Mouse (Mus musculus): ENCODE measurements around the gene Upp1. TPM values are rescaled to one million over a fixed set of nuclear protein-coding genes. Genes with fewer than 3 reads are reported as not detected.

Upp1 gene
- polyA plus RNA-seq (2012; rRNA removed), result 1.1 TPM in 2 replicates
- 1.4 and 1.8 TPM in 2 replicates for polyA plus RNA-seq (2014; fragmentation: Nextera tagmentation; extraction: Ambion mirVana)

DNA sequence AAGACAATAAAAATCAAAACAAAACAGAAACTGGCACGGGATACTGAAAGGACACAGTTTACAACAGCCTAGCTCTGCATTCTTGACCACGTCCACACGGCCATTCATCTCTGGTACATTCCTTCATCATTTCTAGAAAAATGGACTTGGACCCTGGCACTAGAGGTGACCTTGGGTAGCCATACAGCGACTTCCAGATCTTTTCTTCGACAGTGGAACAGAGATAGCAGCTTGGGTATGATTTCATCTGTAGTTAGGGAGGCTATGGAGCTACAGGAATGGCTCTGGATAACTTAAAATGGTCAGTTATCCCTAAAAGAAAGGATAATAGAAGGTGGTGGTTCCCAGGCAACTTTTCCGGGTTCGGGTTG is at the start of gene Upp1:
Upp1 (plus strand) TSS at position 54 of the 371 bp plus-strand sequence.
- Histone ChIP-seq H3K27me3 (ENCODE audit: control insufficient read depth, insufficient read depth, low read length) (peaks cover 24% of the 10 kb centered on the region), H3K4me1 (replicated peaks; ENCODE audit: control insufficient read depth in 2 of 2, insufficient read depth in 2 of 2, low read length in 1 of 2) (peaks cover 0 to 11% of the 10 kb centered on the region in 2 experiments; a peak in 2 of 4 replicates), H3K36me3 (replicated peaks; ENCODE audit: control insufficient read depth, insufficient read depth, low read depth) (no peaks in the 10 kb centered on the region), H3K9me3 (ENCODE audit: control insufficient read depth, low read length) (no peaks in the 10 kb centered on the region), H3K4me2 (ENCODE audit: low read depth) (peak within 1 kb of the TSS; percentile 62), H3K27ac (no peak within 1 kb of the TSS), H3K4me3 (ENCODE audit: insufficient read depth in 1 of 2, low read depth in 2 of 2, low read length in 2 of 2) (peak within 1 kb of the TSS; percentile 13 to 32; a peak in 3 of 4 replicates), H3K9ac (replicated peaks) (no peak within 1 kb of the TSS)
- no peak for TF ChIP-seq EP300 (IDR thresholded peaks at IDR 0.05; ENCODE audit: low read depth)
- TF ChIP-seq CTCF (IDR thresholded peaks at IDR 0.05; ENCODE audit: low read depth), result no peak
- ATAC-seq (ENCODE audit: insufficient read depth), result no peak
- WGBS (ENCODE audit: insufficient replicate concordance), result under 1% methylated on average over 7 of the region's 7 CpGs
- no peak for DNase-seq (ENCODE audit: low read depth in 3 of 3, low spot score in 3 of 3)

DNA sequence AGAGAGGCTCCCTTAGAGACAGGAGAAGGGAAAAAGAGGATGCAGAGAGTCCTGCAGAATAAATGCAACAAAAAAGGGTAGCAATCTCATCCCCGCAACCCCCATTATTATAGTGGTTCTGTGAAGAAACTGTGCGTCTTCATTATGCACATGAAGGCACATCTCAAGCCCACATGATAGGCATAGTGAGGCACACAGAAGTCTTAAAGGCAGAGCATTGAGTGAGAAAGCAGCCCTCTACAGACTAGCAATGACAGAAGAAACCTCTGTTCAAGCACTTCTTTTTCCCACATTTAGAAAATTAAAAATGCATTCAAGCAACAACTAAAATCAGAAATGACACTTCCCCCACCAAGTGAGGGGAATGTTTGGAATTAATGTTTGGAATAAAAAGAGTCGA is 41.5 kb upstream of the Upp1 start:
- WGBS (ENCODE audit: insufficient replicate concordance), result 58% methylated on average over 3 of the region's 3 CpGs
- no peaks in the 10 kb centered on the region for H3K36me3 ChIP-seq (replicated peaks; ENCODE audit: control insufficient read depth, insufficient read depth, low read depth)
- no peak for TF ChIP-seq EP300 (IDR thresholded peaks at IDR 0.05; ENCODE audit: low read depth)
- no peak for TF ChIP-seq CTCF (IDR thresholded peaks at IDR 0.05; ENCODE audit: low read depth)
- H3K9me3 ChIP-seq (ENCODE audit: control insufficient read depth, low read length), result no peaks in the 10 kb centered on the region
- DNase-seq (ENCODE audit: low read depth in 3 of 3, low spot score in 3 of 3) (no peak), ATAC-seq (ENCODE audit: insufficient read depth) (no peak)
- no peaks in the 10 kb centered on the region for H3K4me1 ChIP-seq (replicated peaks; ENCODE audit: control insufficient read depth in 2 of 2, insufficient read depth in 2 of 2, low read length in 1 of 2)
- no peak overlapping the region for H3K27ac ChIP-seq
- H3K27me3 ChIP-seq (ENCODE audit: control insufficient read depth, insufficient read depth, low read length), result no peaks in the 10 kb centered on the region
- no peak overlapping the region for H3K4me3 ChIP-seq (ENCODE audit: insufficient read depth in 1 of 2, low read depth in 2 of 2, low read length in 2 of 2)
- no peak overlapping the region for H3K9ac ChIP-seq (replicated peaks)
- H3K4me2 ChIP-seq (ENCODE audit: low read depth), result no peak overlapping the region

DNA sequence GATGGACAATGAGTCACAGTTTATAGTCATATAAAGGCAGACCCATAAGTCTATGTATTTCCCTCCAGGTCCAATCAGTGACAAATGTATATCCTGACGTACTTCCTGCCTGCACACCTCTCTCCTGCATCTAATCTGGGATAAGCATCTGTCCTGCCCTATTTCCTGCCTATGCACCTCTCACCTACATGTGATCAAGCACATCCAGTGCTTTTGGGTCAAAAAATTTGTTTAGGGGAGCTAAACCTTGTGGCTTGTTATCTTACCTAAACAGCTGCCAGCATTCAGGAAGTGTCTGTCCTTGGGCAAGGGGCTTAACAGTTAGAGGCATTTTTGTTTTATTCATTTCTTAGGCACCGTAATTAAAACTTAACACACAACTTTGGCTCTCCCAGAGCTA is 4.7 kb upstream of the Upp1 start:
- peaks cover 11% of the 10 kb centered on the region; the same call in 1 of the 2 replicates for H3K27me3 ChIP-seq (ENCODE audit: control insufficient read depth, insufficient read depth, low read length)
- H3K27ac ChIP-seq, result no peak overlapping the region
- peaks cover 0 to 6% of the 10 kb centered on the region in 2 experiments; a peak in 2 of 4 replicates for H3K4me1 ChIP-seq (replicated peaks; ENCODE audit: control insufficient read depth in 2 of 2, insufficient read depth in 2 of 2, low read length in 1 of 2)
- H3K4me3 ChIP-seq (ENCODE audit: insufficient read depth in 1 of 2, low read depth in 2 of 2, low read length in 2 of 2), result no peak overlapping the region
- ATAC-seq (ENCODE audit: insufficient read depth), result no peak
- H3K4me2 ChIP-seq (ENCODE audit: low read depth), result no peak overlapping the region
- 12% methylated on average over 2 of the region's 2 CpGs for WGBS (ENCODE audit: insufficient replicate concordance)
- H3K9me3 ChIP-seq (ENCODE audit: control insufficient read depth, low read length), result no peaks in the 10 kb centered on the region
- TF ChIP-seq CTCF (IDR thresholded peaks at IDR 0.05; ENCODE audit: low read depth) (no peak), EP300 (IDR thresholded peaks at IDR 0.05; ENCODE audit: low read depth) (no peak)
- H3K9ac ChIP-seq (replicated peaks), result no peak overlapping the region
- no peak for DNase-seq (ENCODE audit: low read depth in 3 of 3, low spot score in 3 of 3)
- no peaks in the 10 kb centered on the region for H3K36me3 ChIP-seq (replicated peaks; ENCODE audit: control insufficient read depth, insufficient read depth, low read depth)

DNA sequence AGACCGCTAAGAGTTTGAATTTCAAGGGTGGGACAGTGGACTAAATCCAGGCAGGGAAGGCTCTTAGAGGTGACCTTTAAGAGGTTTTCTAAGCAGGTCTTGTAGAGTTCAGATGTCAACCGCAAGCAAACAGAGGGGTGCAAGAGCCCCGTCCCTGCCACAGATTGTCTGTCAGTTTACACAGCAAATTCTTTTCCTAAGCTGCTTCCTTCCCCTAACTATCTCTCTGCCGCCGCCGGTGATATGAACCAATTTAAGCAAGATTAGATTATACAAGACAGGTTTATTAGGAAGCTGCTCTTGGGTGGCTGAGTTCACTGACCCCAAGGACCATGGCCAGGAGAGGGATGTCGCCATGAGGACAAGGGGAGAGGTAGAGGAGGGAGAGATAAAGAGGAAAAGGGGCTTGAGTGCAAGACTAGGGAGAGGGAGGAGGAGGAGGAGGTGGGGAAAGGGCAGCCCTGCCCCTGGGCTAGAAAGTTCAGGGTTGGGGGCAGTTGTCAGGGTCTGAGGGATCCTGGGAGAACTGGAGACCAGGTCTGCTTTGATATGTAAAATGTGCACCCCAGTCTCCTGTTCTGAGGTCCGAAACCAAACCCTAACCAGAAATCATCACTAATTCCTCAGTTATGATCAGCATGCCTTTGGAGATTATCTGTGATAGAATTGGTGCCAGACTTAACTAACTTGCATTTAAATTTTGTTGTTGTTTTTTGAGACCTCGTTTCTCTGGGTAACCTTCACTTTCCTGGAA is 2.4 kb upstream of the Upp1 start:
- Histone ChIP-seq H3K4me2 (ENCODE audit: low read depth) (no peak overlapping the region; the same call in 1 of the 2 replicates), H3K36me3 (replicated peaks; ENCODE audit: control insufficient read depth, insufficient read depth, low read depth) (no peaks in the 10 kb centered on the region), H3K4me1 (replicated peaks; ENCODE audit: control insufficient read depth in 2 of 2, insufficient read depth in 2 of 2, low read length in 1 of 2) (peaks cover 0 to 11% of the 10 kb centered on the region in 2 experiments; a peak in 2 of 4 replicates), H3K9me3 (ENCODE audit: control insufficient read depth, low read length) (no peaks in the 10 kb centered on the region), H3K27ac (no peak overlapping the region), H3K4me3 (ENCODE audit: insufficient read depth in 1 of 2, low read depth in 2 of 2, low read length in 2 of 2) (no peak overlapping the region), H3K27me3 (ENCODE audit: control insufficient read depth, insufficient read depth, low read length) (peaks cover 24% of the 10 kb centered on the region), H3K9ac (replicated peaks) (no peak overlapping the region)
- DNase-seq (ENCODE audit: low read depth in 3 of 3, low spot score in 3 of 3), result no peak
- TF ChIP-seq CTCF (IDR thresholded peaks at IDR 0.05; ENCODE audit: low read depth), result no peak
- TF ChIP-seq EP300 (IDR thresholded peaks at IDR 0.05; ENCODE audit: low read depth), result no peak
- 6% methylated on average over 9 of the region's 9 CpGs for WGBS (ENCODE audit: insufficient replicate concordance)
- ATAC-seq (ENCODE audit: insufficient read depth), result no peak

DNA sequence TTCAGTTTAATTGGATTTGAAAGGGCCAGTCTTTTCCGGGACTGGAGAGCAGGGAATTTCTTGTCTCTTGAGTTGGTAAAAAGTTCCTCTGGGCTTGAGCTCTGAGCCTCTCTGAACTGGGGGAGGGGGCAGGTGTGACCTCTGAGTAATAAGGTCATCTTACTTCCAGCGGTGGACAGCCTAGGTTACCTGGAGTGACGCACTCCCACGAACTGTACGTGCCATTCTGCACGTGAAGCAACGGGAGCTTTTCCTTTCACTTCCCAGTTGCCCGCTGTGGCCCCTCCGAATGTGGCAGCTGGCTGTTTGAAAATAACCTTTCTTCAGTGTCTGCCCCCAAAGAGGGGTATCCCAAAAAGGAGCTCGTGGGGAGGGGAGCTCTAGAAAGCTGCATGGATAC is 1.8 kb upstream of the Upp1 start:
- TF ChIP-seq EP300 (IDR thresholded peaks at IDR 0.05; ENCODE audit: low read depth) (no peak), CTCF (IDR thresholded peaks at IDR 0.05; ENCODE audit: low read depth) (no peak)
- H3K4me1 ChIP-seq (replicated peaks; ENCODE audit: control insufficient read depth in 2 of 2, insufficient read depth in 2 of 2, low read length in 1 of 2), result peaks cover 0 to 11% of the 10 kb centered on the region in 2 experiments; a peak in 2 of 4 replicates
- H3K4me3 ChIP-seq (ENCODE audit: insufficient read depth in 1 of 2, low read depth in 2 of 2, low read length in 2 of 2), result peak overlapping the region in 1 of 2 experiments; percentile 16; a peak in 1 of 4 replicates
- H3K36me3 ChIP-seq (replicated peaks; ENCODE audit: control insufficient read depth, insufficient read depth, low read depth), result no peaks in the 10 kb centered on the region
- no peaks in the 10 kb centered on the region for H3K9me3 ChIP-seq (ENCODE audit: control insufficient read depth, low read length)
- peak overlapping the region; percentile 40 for H3K4me2 ChIP-seq (ENCODE audit: low read depth)
- 3% methylated on average over 10 of the region's 10 CpGs for WGBS (ENCODE audit: insufficient replicate concordance)
- H3K9ac ChIP-seq (replicated peaks), result no peak overlapping the region
- H3K27ac ChIP-seq, result no peak overlapping the region
- ATAC-seq (ENCODE audit: insufficient read depth), result no peak
- peaks cover 24% of the 10 kb centered on the region for H3K27me3 ChIP-seq (ENCODE audit: control insufficient read depth, insufficient read depth, low read length)
- DNase-seq (ENCODE audit: low read depth in 3 of 3, low spot score in 3 of 3), result no peak

All from liver, embryonic 14.5 days (tissue).